Mouse (Mus musculus) embryonic stem cell, embryonic (primary cell): ENCODE data around the gene Triap1.

Experiments
- CTCF ChIA-PET, 4 experiments: fragments of 300-600 bp in 2 of 4; fragments of 350-600 bp in 2 of 4; sonication (Branson Sonifier 250); formaldehyde crosslinking; loops; one replicate each; lab custom pipeline; 2022; ENCODE audit warnings: inconsistent platforms in 2 of 4; lab: Charles Lee
- POLR2A ChIA-PET, 4 experiments: fragments of 300-600 bp in 2 of 4; fragments of 350-600 bp in 2 of 4; sonication (Branson Sonifier 250); formaldehyde crosslinking; loops; one replicate each; lab custom pipeline; 2022; ENCODE audit warnings: antibody characterized with exemption in 4 of 4, inconsistent platforms in 1 of 4; lab: Charles Lee

The Triap1 gene

GRCm38 (mm10) chr5:115358872-115359271 lies 17.8 kb downstream of the Triap1 start:
- POLR2A ChIA-PET = interaction anchor here (0.6 to 2.0 kb wide), 11 partner anchors 11 to 175 kb away, joined by 3 to 7 read pairs (median 4); no protein-coding TSS in a partner anchor
- CTCF ChIA-PET = interaction anchor here (0.5 to 3.0 kb wide), 23 partner anchors 11 to 1683 kb away, joined by 3 to 14 read pairs (median 4); partner anchors contain the start of gene Cox6a1 (in 1 of the 4)

GRCm38 (mm10) chr5:115359438-115359837 lies 18.4 kb downstream of the Triap1 start:
- POLR2A ChIA-PET = interaction anchor here in 2 of 4 experiments (0.7 to 2.0 kb wide), 16 partner anchors 10 to 136 kb away, joined by 3 to 7 read pairs (median 4); partner anchors contain the start of gene Dynll1 (in 1 of the 2)

GRCm38 (mm10) chr5:115359851-115360372 lies 18.9 kb downstream of the Triap1 start:
- ChIA-PET CTCF (interaction anchor here (0.6 to 3.0 kb wide), 12 partner anchors 12 to 105 kb away, joined by 3 to 14 read pairs (median 4); partner anchors contain the start of gene Cox6a1 (in 1 of the 4)), POLR2A (interaction anchor here (0.5 to 2.0 kb wide), 26 partner anchors 10 to 669 kb away, joined by 3 to 7 read pairs (median 4); partner anchors contain the start of gene Dynll1 (in 1 of the 4))

More at GRCm38 (mm10) chr5:115359438-115359837, 18.4 kb downstream of the Triap1 start:
- CTCF ChIA-PET = interaction anchor here (0.7 to 3.0 kb wide), 9 partner anchors 11 to 105 kb away, joined by 3 to 14 read pairs (median 5); partner anchors contain the start of gene Cox6a1 (in 1 of the 4)

GRCm38 (mm10) chr5:115362216-115362615 lies 21.2 kb downstream of the Triap1 start:
- CTCF ChIA-PET = interaction anchor here in 2 of 4 experiments (0.9 to 1.2 kb wide), 3 partner anchors 9 to 103 kb away, joined by 3 read pairs; no protein-coding TSS in a partner anchor
- POLR2A ChIA-PET = interaction anchor here in 3 of 4 experiments (0.6 to 1.5 kb wide), 8 partner anchors 42 to 651 kb away, joined by 3 to 5 read pairs (median 3); no protein-coding TSS in a partner anchor

GRCm38 (mm10) chr5:115362819-115363714 lies 22.0 kb downstream of the Triap1 start:
- ChIA-PET POLR2A (interaction anchor here in 3 of 4 experiments (0.6 to 1.5 kb wide), 7 partner anchors 42 to 108 kb away, joined by 3 to 5 read pairs (median 3); no protein-coding TSS in a partner anchor), CTCF (interaction anchor here in 2 of 4 experiments (0.6 to 1.3 kb wide), 7 partner anchors 8 to 102 kb away, joined by 3 to 8 read pairs (median 3); no protein-coding TSS in a partner anchor)

GRCm38 (mm10) chr5:115364782-115365181 lies 23.8 kb downstream of the Triap1 start:
- CTCF ChIA-PET = interaction anchor here (0.6 to 2.0 kb wide), 7 partner anchors 11 to 100 kb away, joined by 3 to 10 read pairs (median 5); no protein-coding TSS in a partner anchor
- POLR2A ChIA-PET = interaction anchor here in 3 of 4 experiments (0.6 to 3.3 kb wide), 23 partner anchors 8 to 127 kb away, joined by 3 to 15 read pairs (median 4); partner anchors contain the start of genes Coq5 (in 1 of the 3) and Dynll1 (in 1 of the 3)

- POLR2A ChIA-PET = interaction anchor here in 3 of 4 experiments (0.6 to 3.1 kb wide), 17 partner anchors 15 to 591 kb away, joined by 3 to 19 read pairs (median 5); no protein-coding TSS in a partner anchor
- CTCF ChIA-PET = interaction anchor here (0.6 to 1.2 kb wide), 7 partner anchors 8 to 153 kb away, joined by 3 to 5 read pairs (median 3); no protein-coding TSS in a partner anchor
These were observed 30.7 kb downstream of the Triap1 start for GRCm38 (mm10) chr5:115371736-115372135.

- CTCF ChIA-PET = interaction anchor here in 3 of 4 experiments (0.7 to 3.2 kb wide), 5 partner anchors 54 to 645 kb away, joined by 3 to 15 read pairs (median 3); no protein-coding TSS in a partner anchor
These were observed 32.6 kb downstream of the Triap1 start for GRCm38 (mm10) chr5:115373441-115374203.

GRCm38 (mm10) chr5:115374204-115374820 lies 33.3 kb downstream of the Triap1 start:
- ChIA-PET POLR2A (interaction anchor here in 3 of 4 experiments (0.5 to 3.1 kb wide), 22 partner anchors 9 to 866 kb away, joined by 3 to 19 read pairs (median 5); partner anchors contain the start of genes Msi1 (in 1 of the 3) and Sirt4 (in 1 of the 3)), CTCF (interaction anchor here in 3 of 4 experiments (0.8 to 3.2 kb wide), 10 partner anchors 20 to 90 kb away, joined by 3 to 25 read pairs (median 10); no protein-coding TSS in a partner anchor)

More at GRCm38 (mm10) chr5:115373441-115374203, 32.6 kb downstream of the Triap1 start:
- POLR2A ChIA-PET = interaction anchor here in 3 of 4 experiments (0.5 to 3.1 kb wide), 16 partner anchors 9 to 111 kb away, joined by 3 to 19 read pairs (median 4); partner anchors contain the start of genes Dynll1 (in 1 of the 3) and Sirt4 (in 1 of the 3)

- ChIA-PET POLR2A (interaction anchor here in 3 of 4 experiments (0.6 to 2.7 kb wide), 33 partner anchors 9 to 1974 kb away, joined by 3 to 16 read pairs (median 4); partner anchors contain the start of gene Msi1 (in 1 of the 3)), CTCF (interaction anchor here (0.6 to 3.2 kb wide), 44 partner anchors 10 to 298 kb away, joined by 3 to 25 read pairs (median 4); no protein-coding TSS in a partner anchor)
These were observed 34.4 kb downstream of the Triap1 start for GRCm38 (mm10) chr5:115375436-115375835.

- CTCF ChIA-PET = interaction anchor here in 1 of 4 experiments (1.5 kb wide), 1 partner anchor 62 kb away, joined by 3 read pairs; no protein-coding TSS in a partner anchor
- POLR2A ChIA-PET = interaction anchor here in 1 of 4 experiments (0.7 kb wide), 1 partner anchor 65 kb away, joined by 4 read pairs; no protein-coding TSS in a partner anchor
These were observed 37.9 kb downstream of the Triap1 start for GRCm38 (mm10) chr5:115378882-115379281.

- CTCF ChIA-PET = interaction anchor here in 1 of 4 experiments (1.8 kb wide), 1 partner anchor 12 kb away, joined by 5 read pairs; no protein-coding TSS in a partner anchor
- POLR2A ChIA-PET = interaction anchor here in 2 of 4 experiments (1.0 to 5.6 kb wide), 4 partner anchors 11 to 91 kb away, joined by 3 to 53 read pairs (median 9); partner anchors contain the start of gene Dynll1 (in 1 of the 2)
These were observed 50.9 kb downstream of the Triap1 start for GRCm38 (mm10) chr5:115391935-115392334.

GRCm38 (mm10) chr5:115392969-115393368 lies 51.9 kb downstream of the Triap1 start:
- CTCF ChIA-PET = interaction anchor here in 1 of 4 experiments (1.8 kb wide), 1 partner anchor 11 kb away, joined by 5 read pairs; no protein-coding TSS in a partner anchor
- POLR2A ChIA-PET = interaction anchor here in 3 of 4 experiments (0.6 to 5.6 kb wide), 11 partner anchors 10 to 697 kb away, joined by 3 to 53 read pairs (median 3); no protein-coding TSS in a partner anchor
